Mouse (Mus musculus): ENCODE measurements around the gene Plet1. TPM values are rescaled to one million over a fixed set of nuclear protein-coding genes. Genes with fewer than 3 reads are reported as not detected.

The Plet1 gene
- polyA plus RNA-seq, 1 experiment from 2014 or later = 0.32 TPM

DNA sequence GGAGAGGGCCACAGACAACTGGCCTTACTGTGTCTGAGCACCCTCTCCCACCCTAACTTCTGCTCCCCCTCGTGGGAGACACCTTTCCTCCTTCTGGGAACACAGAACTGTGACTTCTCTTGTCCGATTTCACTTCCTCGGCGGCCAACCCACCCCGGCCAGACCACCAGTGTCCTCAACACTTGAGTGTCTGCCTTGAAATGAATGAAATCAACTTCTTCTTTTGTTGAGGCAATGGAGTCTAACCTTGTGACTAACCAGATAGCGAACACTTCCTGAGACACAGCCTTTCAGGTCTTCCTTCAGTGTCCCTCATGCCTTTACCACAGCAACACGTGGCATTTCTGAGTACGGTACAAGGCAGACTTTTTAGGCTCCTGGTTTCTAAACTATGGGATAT is 11.6 kb upstream of the Plet1 start:
- Histone ChIP-seq H3K27ac (replicated peaks; ENCODE audit: low read depth, low read length) (no peak overlapping the region), H3K9me3 (replicated peaks; ENCODE audit: control insufficient read depth, low read length) (no peaks in the 10 kb centered on the region), H3K4me2 (ENCODE audit: low read depth, low read length) (no peak overlapping the region), H3K27me3 (ENCODE audit: control insufficient read depth, insufficient read depth, low read length) (no peaks in the 10 kb centered on the region), H3K36me3 (replicated peaks; ENCODE audit: control insufficient read depth, insufficient read depth, low read depth, low read length) (no peaks in the 10 kb centered on the region), H3K4me1 (ENCODE audit: control insufficient read depth, insufficient read depth, low read length) (no peaks in the 10 kb centered on the region), H3K9ac (replicated peaks; ENCODE audit: low read length) (no peak overlapping the region), H3K4me3 (ENCODE audit: low read depth, low read length) (no peak overlapping the region)
- 89% methylated on average over 8 of the region's 8 CpGs for WGBS
- no peak for DNase-seq (ENCODE audit: low spot score)
- ATAC-seq (replicated peaks; ENCODE audit: insufficient number of reproducible peaks, low FRiP score, low TSS enrichment, low read depth) = no peak

DNA sequence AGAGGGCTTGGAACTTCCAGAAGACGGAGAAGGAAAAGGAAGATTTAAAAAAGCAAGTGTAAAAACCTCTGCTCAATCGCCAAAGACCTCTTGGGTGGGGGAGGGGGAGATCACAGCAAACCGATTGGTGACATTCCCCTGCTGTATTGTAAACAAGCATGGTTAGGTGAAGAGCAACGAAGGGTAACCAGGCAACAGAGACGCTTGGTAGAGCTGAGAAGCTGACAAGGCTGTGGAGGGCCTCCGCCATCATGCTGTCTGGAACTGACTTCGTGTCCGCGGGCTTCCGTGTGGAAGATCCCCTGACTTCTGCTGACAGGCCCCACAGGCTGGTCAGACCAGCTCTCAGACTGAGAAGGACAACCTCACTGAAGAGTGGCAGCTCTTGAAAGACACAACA is 8.8 kb upstream of the Plet1 start:
- Histone ChIP-seq H3K9ac (replicated peaks; ENCODE audit: low read length) (no peak overlapping the region), H3K4me2 (ENCODE audit: low read depth, low read length) (peak overlapping the region; percentile 5; the same call in 1 of the 2 replicates), H3K27me3 (ENCODE audit: control insufficient read depth, insufficient read depth, low read length) (no peaks in the 10 kb centered on the region), H3K4me3 (ENCODE audit: low read depth, low read length) (no peak overlapping the region), H3K36me3 (replicated peaks; ENCODE audit: control insufficient read depth, insufficient read depth, low read depth, low read length) (no peaks in the 10 kb centered on the region), H3K27ac (replicated peaks; ENCODE audit: low read depth, low read length) (no peak overlapping the region), H3K4me1 (ENCODE audit: control insufficient read depth, insufficient read depth, low read length) (no peaks in the 10 kb centered on the region), H3K9me3 (replicated peaks; ENCODE audit: control insufficient read depth, low read length) (no peaks in the 10 kb centered on the region)
- DNase-seq (ENCODE audit: low spot score) (peak; percentile 50), ATAC-seq (replicated peaks; ENCODE audit: insufficient number of reproducible peaks, low FRiP score, low TSS enrichment, low read depth) (no peak)
- 5% methylated on average over 10 of the region's 10 CpGs for WGBS

- no peak overlapping the region for H3K27ac ChIP-seq (replicated peaks; ENCODE audit: low read depth, low read length)
- H3K4me3 ChIP-seq (ENCODE audit: low read depth, low read length) = no peak overlapping the region
- H3K4me1 ChIP-seq (ENCODE audit: control insufficient read depth, insufficient read depth, low read length) = no peaks in the 10 kb centered on the region
- no peaks in the 10 kb centered on the region for H3K9me3 ChIP-seq (replicated peaks; ENCODE audit: control insufficient read depth, low read length)
- H3K36me3 ChIP-seq (replicated peaks; ENCODE audit: control insufficient read depth, insufficient read depth, low read depth, low read length) = no peaks in the 10 kb centered on the region
- no peak for DNase-seq (ENCODE audit: low spot score)
- no peak overlapping the region for H3K9ac ChIP-seq (replicated peaks; ENCODE audit: low read length)
- no peak overlapping the region for H3K4me2 ChIP-seq (ENCODE audit: low read depth, low read length)
- ATAC-seq (replicated peaks; ENCODE audit: insufficient number of reproducible peaks, low FRiP score, low TSS enrichment, low read depth) = no peak
- H3K27me3 ChIP-seq (ENCODE audit: control insufficient read depth, insufficient read depth, low read length) = no peaks in the 10 kb centered on the region
These were observed 3.5 kb upstream of the Plet1 start for GRCm38 (mm10) chr9:50490836-50491235.

DNA sequence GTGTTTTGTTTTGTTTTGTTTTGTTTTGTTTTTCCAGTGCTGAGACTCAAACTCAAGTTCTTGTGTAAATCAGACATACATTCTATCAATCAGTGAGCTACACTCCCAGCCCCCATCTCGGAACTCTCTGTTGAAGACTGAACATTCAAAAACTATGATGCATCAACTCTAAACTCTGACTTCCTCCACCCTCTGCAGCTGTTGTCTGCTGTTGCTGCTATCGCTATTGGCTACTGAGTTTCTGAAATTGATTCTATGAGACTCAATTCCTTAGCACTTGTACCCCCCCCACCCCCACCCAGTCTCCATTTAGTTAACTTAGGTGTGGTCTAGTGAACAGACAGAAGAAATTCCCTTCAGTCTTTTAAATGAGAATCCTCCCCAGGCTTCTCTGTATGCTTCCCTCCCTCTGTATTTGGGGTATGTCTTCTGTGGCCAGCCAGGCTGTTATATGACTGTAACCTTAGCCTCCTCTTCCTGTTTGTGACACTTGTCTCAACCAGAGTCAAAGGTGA is 2.7 kb upstream of the Plet1 start:
- Histone ChIP-seq H3K4me2 (ENCODE audit: low read depth, low read length) (no peak overlapping the region), H3K36me3 (replicated peaks; ENCODE audit: control insufficient read depth, insufficient read depth, low read depth, low read length) (no peaks in the 10 kb centered on the region), H3K4me1 (ENCODE audit: control insufficient read depth, insufficient read depth, low read length) (no peaks in the 10 kb centered on the region), H3K27me3 (ENCODE audit: control insufficient read depth, insufficient read depth, low read length) (no peaks in the 10 kb centered on the region), H3K9me3 (replicated peaks; ENCODE audit: control insufficient read depth, low read length) (no peaks in the 10 kb centered on the region), H3K9ac (replicated peaks; ENCODE audit: low read length) (no peak overlapping the region), H3K4me3 (ENCODE audit: low read depth, low read length) (no peak overlapping the region), H3K27ac (replicated peaks; ENCODE audit: low read depth, low read length) (no peak overlapping the region)
- ATAC-seq (replicated peaks; ENCODE audit: insufficient number of reproducible peaks, low FRiP score, low TSS enrichment, low read depth) (no peak), DNase-seq (ENCODE audit: low spot score) (no peak)
- WGBS = 79% methylated on average over 2 of the region's 2 CpGs

GRCm38 (mm10) chr9:50493777-50494176 is 548 bp upstream of the Plet1 start:
- no peak overlapping the region for H3K9ac ChIP-seq (replicated peaks; ENCODE audit: low read length)
- H3K27me3 ChIP-seq (ENCODE audit: control insufficient read depth, insufficient read depth, low read length) = no peaks in the 10 kb centered on the region
- no peaks in the 10 kb centered on the region for H3K36me3 ChIP-seq (replicated peaks; ENCODE audit: control insufficient read depth, insufficient read depth, low read depth, low read length)
- H3K27ac ChIP-seq (replicated peaks; ENCODE audit: low read depth, low read length) = no peak overlapping the region
- H3K9me3 ChIP-seq (replicated peaks; ENCODE audit: control insufficient read depth, low read length) = no peaks in the 10 kb centered on the region
- 83% methylated on average over 2 of the region's 2 CpGs for WGBS
- no peaks in the 10 kb centered on the region for H3K4me1 ChIP-seq (ENCODE audit: control insufficient read depth, insufficient read depth, low read length)
- H3K4me2 ChIP-seq (ENCODE audit: low read depth, low read length) = no peak overlapping the region
- no peak overlapping the region for H3K4me3 ChIP-seq (ENCODE audit: low read depth, low read length)
- DNase-seq (ENCODE audit: low spot score) (no peak), ATAC-seq (replicated peaks; ENCODE audit: insufficient number of reproducible peaks, low FRiP score, low TSS enrichment, low read depth) (no peak)

DNA sequence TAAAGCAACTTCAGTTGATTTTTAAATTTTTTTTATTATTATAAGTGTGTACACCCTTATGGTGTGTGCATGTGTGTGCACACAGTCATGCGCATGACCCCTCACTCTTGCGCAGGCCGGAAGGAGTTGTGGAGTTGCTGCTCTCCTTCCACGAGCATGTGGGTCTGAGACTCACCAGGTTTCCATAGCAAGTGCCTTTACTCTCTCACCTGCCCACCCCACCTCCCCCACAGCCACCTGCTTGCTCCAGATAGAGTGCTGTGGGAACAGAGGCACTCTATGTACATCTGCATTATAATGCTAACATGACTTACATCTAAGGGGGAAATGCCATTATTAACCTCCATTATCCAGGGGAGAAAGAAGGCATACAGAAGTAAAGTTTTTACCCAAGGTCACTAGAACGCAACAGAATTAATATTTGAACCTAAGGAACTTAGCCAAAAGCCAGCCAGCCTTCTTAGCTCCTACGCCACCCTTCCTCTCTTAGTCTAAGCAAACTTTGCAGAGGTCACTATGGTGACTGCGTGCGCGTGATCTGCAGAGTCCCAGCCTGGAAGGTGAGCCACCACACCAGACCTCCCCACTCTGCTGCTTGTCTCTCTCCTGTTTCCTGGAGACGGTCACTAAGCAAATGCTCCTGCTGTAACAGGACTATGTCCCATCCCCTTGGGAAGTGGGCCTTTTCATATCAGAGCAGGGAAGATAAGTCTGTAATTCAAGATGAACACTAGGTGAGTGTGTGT is 1.3 kb downstream of the Plet1 start:
- Histone ChIP-seq H3K9me3 (replicated peaks; ENCODE audit: control insufficient read depth, low read length) (no peaks in the 10 kb centered on the region), H3K27ac (replicated peaks; ENCODE audit: low read depth, low read length) (no peak overlapping the region), H3K36me3 (replicated peaks; ENCODE audit: control insufficient read depth, insufficient read depth, low read depth, low read length) (no peaks in the 10 kb centered on the region), H3K27me3 (ENCODE audit: control insufficient read depth, insufficient read depth, low read length) (no peaks in the 10 kb centered on the region), H3K4me2 (ENCODE audit: low read depth, low read length) (no peak overlapping the region), H3K9ac (replicated peaks; ENCODE audit: low read length) (no peak overlapping the region), H3K4me3 (ENCODE audit: low read depth, low read length) (no peak overlapping the region), H3K4me1 (ENCODE audit: control insufficient read depth, insufficient read depth, low read length) (no peaks in the 10 kb centered on the region)
- 68% methylated on average over 10 of the region's 10 CpGs for WGBS
- DNase-seq (ENCODE audit: low spot score) (no peak), ATAC-seq (replicated peaks; ENCODE audit: insufficient number of reproducible peaks, low FRiP score, low TSS enrichment, low read depth) (no peak)

GRCm38 (mm10) chr9:50496151-50496505 is 1.8 kb downstream of the Plet1 start:
- Histone ChIP-seq H3K27ac (replicated peaks; ENCODE audit: low read depth, low read length) (no peak overlapping the region), H3K4me1 (ENCODE audit: control insufficient read depth, insufficient read depth, low read length) (no peaks in the 10 kb centered on the region), H3K9ac (replicated peaks; ENCODE audit: low read length) (0 out of 2 replicates have a peak overlapping the region, but pooled peaks have one; percentile 15), H3K4me2 (ENCODE audit: low read depth, low read length) (no peak overlapping the region), H3K9me3 (replicated peaks; ENCODE audit: control insufficient read depth, low read length) (no peaks in the 10 kb centered on the region), H3K27me3 (ENCODE audit: control insufficient read depth, insufficient read depth, low read length) (no peaks in the 10 kb centered on the region), H3K36me3 (replicated peaks; ENCODE audit: control insufficient read depth, insufficient read depth, low read depth, low read length) (no peaks in the 10 kb centered on the region), H3K4me3 (ENCODE audit: low read depth, low read length) (no peak overlapping the region)
- 28% methylated on average over 6 of the region's 6 CpGs for WGBS
- DNase-seq (ENCODE audit: low spot score) = no peak
- ATAC-seq (replicated peaks; ENCODE audit: insufficient number of reproducible peaks, low FRiP score, low TSS enrichment, low read depth) = no peak

DNA sequence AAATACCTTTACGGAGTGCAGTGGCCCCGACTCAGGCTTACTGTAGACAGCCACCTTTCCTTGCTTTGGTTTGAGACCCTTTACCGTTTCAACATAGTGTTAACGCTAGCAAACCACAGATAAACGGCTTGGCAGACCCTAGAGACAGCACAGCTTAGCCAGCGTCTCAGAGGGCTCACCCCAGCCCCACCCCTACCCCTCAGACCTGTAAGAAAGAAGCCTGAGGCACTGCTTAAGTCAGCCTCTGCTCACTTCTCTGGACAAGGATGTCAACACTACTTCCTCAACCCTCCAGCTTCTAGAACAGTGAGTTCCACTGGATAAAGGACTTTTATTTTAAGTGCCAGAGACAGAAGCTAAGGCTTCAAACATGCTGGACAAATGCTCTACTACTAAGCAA is 2.2 kb downstream of the Plet1 start:
- Histone ChIP-seq H3K9me3 (replicated peaks; ENCODE audit: control insufficient read depth, low read length) (no peaks in the 10 kb centered on the region), H3K4me1 (ENCODE audit: control insufficient read depth, insufficient read depth, low read length) (no peaks in the 10 kb centered on the region), H3K27me3 (ENCODE audit: control insufficient read depth, insufficient read depth, low read length) (no peaks in the 10 kb centered on the region), H3K36me3 (replicated peaks; ENCODE audit: control insufficient read depth, insufficient read depth, low read depth, low read length) (no peaks in the 10 kb centered on the region), H3K27ac (replicated peaks; ENCODE audit: low read depth, low read length) (no peak overlapping the region), H3K9ac (replicated peaks; ENCODE audit: low read length) (0 out of 2 replicates have a peak overlapping the region, but pooled peaks have one; percentile 15), H3K4me3 (ENCODE audit: low read depth, low read length) (no peak overlapping the region), H3K4me2 (ENCODE audit: low read depth, low read length) (no peak overlapping the region)
- no peak for ATAC-seq (replicated peaks; ENCODE audit: insufficient number of reproducible peaks, low FRiP score, low TSS enrichment, low read depth)
- WGBS = 23% methylated on average over 6 of the region's 6 CpGs
- DNase-seq (ENCODE audit: low spot score) = no peak
